Mouse (Mus musculus): ENCODE data around the gene Mrpl28. TPM values are rescaled to one million over a fixed set of nuclear protein-coding genes. Genes with fewer than 3 reads are reported as not detected.

Gene Mrpl28
- total and polyA plus RNA-seq, 2 experiments from 2014 or later = 138 to 189 TPM

- peak; percentile 26 for TF ChIP-seq CTCF (IDR thresholded peaks at IDR 0.05; ENCODE audit: low read depth)
- H3K4me1 ChIP-seq (ENCODE audit: insufficient read depth, low read length) = peaks cover 8% of the 10 kb centered on the region
Observed at GRCm38 (mm10) chr17:26138239-26138836, 15.0 kb downstream of the Mrpl28 start, which contains the start of gene Axin1. TSS of gene Axin1 (plus strand) at chr17:26138688.

GRCm38 (mm10) chr17:26138901-26139381, 15.6 kb downstream of the Mrpl28 start:
- peak overlapping the region; percentile 94 for H3K4me3 ChIP-seq (ENCODE audit: low read length)
- H3K4me1 ChIP-seq (ENCODE audit: insufficient read depth, low read length) = peaks cover 8% of the 10 kb centered on the region
- peaks cover 10% of the 10 kb centered on the region for H3K36me3 ChIP-seq (ENCODE audit: insufficient read depth, low read length)
- ATAC-seq = peak; percentile 73
- H3K9me3 ChIP-seq (ENCODE audit: low read length) = no peaks in the 10 kb centered on the region
- DNase-seq (ENCODE audit: low spot score) = peak; percentile 67
- H3K4me2 ChIP-seq (ENCODE audit: low read depth, low read length) = peak overlapping the region; percentile 68
- H3K9ac ChIP-seq (replicated peaks; ENCODE audit: low read length) = peak overlapping the region; percentile 96
- TF ChIP-seq CTCF (IDR thresholded peaks at IDR 0.05; ENCODE audit: low read depth) = no peak
- under 1% methylated on average over 54 of the region's 58 CpGs for WGBS
- peak overlapping the region; percentile 96 for H3K27ac ChIP-seq
- no peaks in the 10 kb centered on the region for H3K27me3 ChIP-seq (ENCODE audit: insufficient read depth, low read length)

More at GRCm38 (mm10) chr17:26138239-26138836, 15.0 kb downstream of the Mrpl28 start, which contains the start of gene Axin1:
- peak within 1 kb of the TSS; percentile 96 for H3K9ac ChIP-seq (replicated peaks; ENCODE audit: low read length)
- DNase-seq (ENCODE audit: low spot score) (peak; percentile 97), ATAC-seq (peak; percentile 98)
- WGBS = under 1% methylated on average over 40 of the region's 42 CpGs
- H3K27ac ChIP-seq = peak within 1 kb of the TSS; percentile 96
- H3K9me3 ChIP-seq (ENCODE audit: low read length) = no peaks in the 10 kb centered on the region
- peak within 1 kb of the TSS; percentile 68 for H3K4me2 ChIP-seq (ENCODE audit: low read depth, low read length)
- H3K4me3 ChIP-seq (ENCODE audit: low read length) = peak within 1 kb of the TSS; percentile 94
- peaks cover 6% of the 10 kb centered on the region for H3K36me3 ChIP-seq (ENCODE audit: insufficient read depth, low read length)
- H3K27me3 ChIP-seq (ENCODE audit: insufficient read depth, low read length) = no peaks in the 10 kb centered on the region

GRCm38 (mm10) chr17:26142796-26143195, 19.5 kb downstream of the Mrpl28 start:
- ATAC-seq (no peak), DNase-seq (ENCODE audit: low spot score) (no peak)
- no peaks in the 10 kb centered on the region for H3K9me3 ChIP-seq (ENCODE audit: low read length)
- no peak overlapping the region for H3K4me2 ChIP-seq (ENCODE audit: low read depth, low read length)
- no peak overlapping the region for H3K4me3 ChIP-seq (ENCODE audit: low read length)
- peaks cover 18% of the 10 kb centered on the region for H3K36me3 ChIP-seq (ENCODE audit: insufficient read depth, low read length)
- no peak overlapping the region for H3K27ac ChIP-seq
- no peaks in the 10 kb centered on the region for H3K27me3 ChIP-seq (ENCODE audit: insufficient read depth, low read length)
- WGBS = 92% methylated on average over 4 of the region's 4 CpGs
- no peak overlapping the region for H3K9ac ChIP-seq (replicated peaks; ENCODE audit: low read length)
- H3K4me1 ChIP-seq (ENCODE audit: insufficient read depth, low read length) = peaks cover 8% of the 10 kb centered on the region
- TF ChIP-seq CTCF (IDR thresholded peaks at IDR 0.05; ENCODE audit: low read depth) = no peak

GRCm38 (mm10) chr17:26143386-26143785, 20.1 kb downstream of the Mrpl28 start:
- ATAC-seq = no peak

GRCm38 (mm10) chr17:26149056-26149455, 25.8 kb downstream of the Mrpl28 start:
- Histone ChIP-seq H3K4me3 (ENCODE audit: low read length) (no peak overlapping the region), H3K4me2 (ENCODE audit: low read depth, low read length) (no peak overlapping the region), H3K9ac (replicated peaks; ENCODE audit: low read length) (no peak overlapping the region), H3K9me3 (ENCODE audit: low read length) (no peaks in the 10 kb centered on the region), H3K27me3 (ENCODE audit: insufficient read depth, low read length) (no peaks in the 10 kb centered on the region), H3K4me1 (ENCODE audit: insufficient read depth, low read length) (no peaks in the 10 kb centered on the region), H3K27ac (no peak overlapping the region), H3K36me3 (ENCODE audit: insufficient read depth, low read length) (peaks cover 6% of the 10 kb centered on the region; the same call in 1 of the 2 replicates)
- 85% methylated on average over 2 of the region's 2 CpGs for WGBS
- no peak for TF ChIP-seq CTCF (IDR thresholded peaks at IDR 0.05; ENCODE audit: low read depth)
- no peak for DNase-seq (ENCODE audit: low spot score)
- ATAC-seq = no peak

More at GRCm38 (mm10) chr17:26143386-26143785, 20.1 kb downstream of the Mrpl28 start:
- Histone ChIP-seq H3K36me3 (ENCODE audit: insufficient read depth, low read length) (peaks cover 18% of the 10 kb centered on the region), H3K27me3 (ENCODE audit: insufficient read depth, low read length) (no peaks in the 10 kb centered on the region), H3K9ac (replicated peaks; ENCODE audit: low read length) (no peak overlapping the region), H3K27ac (no peak overlapping the region), H3K9me3 (ENCODE audit: low read length) (no peaks in the 10 kb centered on the region), H3K4me3 (ENCODE audit: low read length) (no peak overlapping the region), H3K4me2 (ENCODE audit: low read depth, low read length) (no peak overlapping the region), H3K4me1 (ENCODE audit: insufficient read depth, low read length) (peaks cover 8% of the 10 kb centered on the region)
- no peak for TF ChIP-seq CTCF (IDR thresholded peaks at IDR 0.05; ENCODE audit: low read depth)
- DNase-seq (ENCODE audit: low spot score) = no peak
- WGBS = 95% methylated on average over 5 of the region's 5 CpGs

GRCm38 (mm10) chr17:26151886-26152630, 28.8 kb downstream of the Mrpl28 start:
- DNase-seq (ENCODE audit: low spot score) = no peak
- H3K4me3 ChIP-seq (ENCODE audit: low read length) = no peak overlapping the region
- H3K9ac ChIP-seq (replicated peaks; ENCODE audit: low read length) = no peak overlapping the region
- no peaks in the 10 kb centered on the region for H3K4me1 ChIP-seq (ENCODE audit: insufficient read depth, low read length)
- H3K36me3 ChIP-seq (ENCODE audit: insufficient read depth, low read length) = no peaks in the 10 kb centered on the region
- 96% methylated on average over 2 of the region's 2 CpGs for WGBS
- H3K27ac ChIP-seq = no peak overlapping the region
- H3K27me3 ChIP-seq (ENCODE audit: insufficient read depth, low read length) = no peaks in the 10 kb centered on the region
- no peak for ATAC-seq
- H3K9me3 ChIP-seq (ENCODE audit: low read length) = no peaks in the 10 kb centered on the region
- no peak overlapping the region for H3K4me2 ChIP-seq (ENCODE audit: low read depth, low read length)
- no peak for TF ChIP-seq CTCF (IDR thresholded peaks at IDR 0.05; ENCODE audit: low read depth)
